Mouse (Mus musculus): ENCODE results near the gene Zfp804b. TPM values are rescaled to one million over a fixed set of nuclear protein-coding genes. Genes with fewer than 3 reads are reported as not detected.

Gene Zfp804b
- total and polyA plus RNA-seq, 2 experiments from 2014 or later = 2.1 to 2.9 TPM

DNA sequence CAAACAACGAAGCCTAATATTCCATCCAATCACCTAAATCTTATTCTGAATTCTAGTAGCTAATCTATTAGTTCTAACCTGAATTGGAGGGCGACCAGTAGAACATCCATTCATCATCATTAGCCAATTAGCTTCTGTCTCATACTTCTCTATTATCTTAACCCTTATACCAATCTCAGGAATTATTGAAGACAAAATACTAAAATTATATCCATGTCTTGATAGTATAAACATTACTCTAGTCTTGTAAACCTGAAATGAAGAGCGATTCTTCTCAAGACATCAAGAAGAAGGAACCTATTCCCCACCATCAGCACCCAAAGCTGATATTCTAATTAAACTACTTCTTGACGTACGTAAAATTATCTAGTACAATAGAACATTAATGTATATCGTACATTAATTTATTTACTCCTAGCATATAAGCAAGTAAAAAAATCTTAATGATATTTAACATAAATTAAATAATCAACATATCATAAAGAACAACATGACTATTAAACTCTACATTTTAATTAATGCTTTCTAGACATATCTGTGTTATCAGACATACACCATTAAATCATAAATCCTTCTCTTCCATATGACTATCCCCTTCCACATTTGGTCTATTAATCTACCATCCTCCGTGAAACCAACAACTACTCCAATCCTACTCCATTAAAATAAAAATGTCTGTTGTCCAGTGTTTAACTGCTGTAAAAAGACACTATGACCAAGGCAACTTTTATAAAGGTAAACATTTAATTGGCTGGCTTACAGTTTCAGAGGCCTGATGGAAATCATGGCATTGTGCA, 67.7 kb downstream of the Zfp804b start:
- no peak overlapping the region for H3K9ac ChIP-seq
- no peak for TF ChIP-seq CTCF (IDR thresholded peaks at IDR 0.05; ENCODE audit: low read depth)
- H3K4me1 ChIP-seq (ENCODE audit: insufficient read depth) = no peaks in the 10 kb centered on the region
- no peak overlapping the region for H3K4me3 ChIP-seq (ENCODE audit: low read depth, low read length)
- 93% methylated on average over 7 of the region's 7 CpGs for WGBS
- no peaks in the 10 kb centered on the region for H3K27me3 ChIP-seq (ENCODE audit: insufficient read depth, low read length)
- ATAC-seq (no peak), DNase-seq (no peak)
- no peaks in the 10 kb centered on the region for H3K9me3 ChIP-seq (ENCODE audit: low read length)
- no peak overlapping the region for H3K4me2 ChIP-seq (ENCODE audit: low read depth)
- no peaks in the 10 kb centered on the region for H3K36me3 ChIP-seq (ENCODE audit: insufficient read depth)
- no peak overlapping the region for H3K27ac ChIP-seq (ENCODE audit: low read depth, low read length)

DNA sequence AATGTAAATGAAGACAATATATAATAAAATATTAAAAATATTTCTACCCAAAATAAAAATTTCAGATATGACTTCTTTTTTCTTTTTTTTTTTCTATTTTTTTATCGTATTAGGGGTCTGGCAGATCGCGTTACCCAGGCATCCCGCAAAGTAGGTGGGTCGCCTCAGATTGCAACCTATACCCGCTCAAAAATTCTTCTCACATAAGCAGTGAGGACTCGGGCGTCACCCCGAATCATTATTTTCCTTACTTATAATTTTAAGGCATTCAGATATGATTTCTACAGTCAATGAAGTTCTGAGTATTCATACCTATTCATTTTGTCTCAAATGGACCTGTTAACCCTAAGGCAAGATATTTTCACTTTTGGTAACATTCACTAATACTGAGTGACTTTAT, 167.0 kb downstream of the Zfp804b start:
- no peak overlapping the region for H3K4me2 ChIP-seq (ENCODE audit: low read depth)
- 94% methylated on average over 9 of the region's 9 CpGs for WGBS
- H3K4me1 ChIP-seq (ENCODE audit: insufficient read depth) = no peaks in the 10 kb centered on the region
- H3K27me3 ChIP-seq (ENCODE audit: insufficient read depth, low read length) = no peaks in the 10 kb centered on the region
- H3K27ac ChIP-seq (ENCODE audit: low read depth, low read length) = no peak overlapping the region
- DNase-seq (no peak), ATAC-seq (no peak)
- H3K36me3 ChIP-seq (ENCODE audit: insufficient read depth) = no peaks in the 10 kb centered on the region
- no peak overlapping the region for H3K4me3 ChIP-seq (ENCODE audit: low read depth, low read length)
- no peaks in the 10 kb centered on the region for H3K9me3 ChIP-seq (ENCODE audit: low read length)
- H3K9ac ChIP-seq = no peak overlapping the region
- no peak for TF ChIP-seq CTCF (IDR thresholded peaks at IDR 0.05; ENCODE audit: low read depth)

DNA sequence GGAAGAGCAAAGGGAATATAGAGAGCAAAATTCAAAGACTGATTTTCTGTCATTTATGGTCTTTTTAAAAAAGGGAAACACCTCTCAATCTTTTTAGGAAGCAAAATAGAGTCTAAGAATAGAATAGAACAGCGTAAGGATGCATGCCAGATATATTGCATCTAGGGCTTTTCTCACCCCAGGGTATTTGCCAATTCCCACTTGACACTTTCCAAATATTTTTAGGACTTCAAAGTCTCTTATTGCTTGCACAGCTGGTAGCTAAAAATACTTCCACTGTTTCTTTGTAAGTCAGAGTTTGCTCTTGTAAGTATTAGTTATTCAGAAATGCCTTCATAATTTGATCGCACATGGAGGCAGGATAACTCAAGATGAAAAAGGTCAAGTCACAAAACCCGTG, 204.9 kb downstream of the Zfp804b start:
- Histone ChIP-seq H3K27ac (ENCODE audit: low read depth, low read length) (no peak overlapping the region), H3K4me2 (ENCODE audit: low read depth) (no peak overlapping the region), H3K4me1 (ENCODE audit: insufficient read depth) (no peaks in the 10 kb centered on the region), H3K9me3 (ENCODE audit: low read length) (no peaks in the 10 kb centered on the region), H3K9ac (no peak overlapping the region), H3K4me3 (ENCODE audit: low read depth, low read length) (no peak overlapping the region), H3K27me3 (ENCODE audit: insufficient read depth, low read length) (no peaks in the 10 kb centered on the region), H3K36me3 (ENCODE audit: insufficient read depth) (no peaks in the 10 kb centered on the region)
- DNase-seq (peak; percentile 6), ATAC-seq (no peak)
- 65% methylated on average over 3 of the region's 3 CpGs for WGBS
- TF ChIP-seq CTCF (IDR thresholded peaks at IDR 0.05; ENCODE audit: low read depth) = no peak

DNA sequence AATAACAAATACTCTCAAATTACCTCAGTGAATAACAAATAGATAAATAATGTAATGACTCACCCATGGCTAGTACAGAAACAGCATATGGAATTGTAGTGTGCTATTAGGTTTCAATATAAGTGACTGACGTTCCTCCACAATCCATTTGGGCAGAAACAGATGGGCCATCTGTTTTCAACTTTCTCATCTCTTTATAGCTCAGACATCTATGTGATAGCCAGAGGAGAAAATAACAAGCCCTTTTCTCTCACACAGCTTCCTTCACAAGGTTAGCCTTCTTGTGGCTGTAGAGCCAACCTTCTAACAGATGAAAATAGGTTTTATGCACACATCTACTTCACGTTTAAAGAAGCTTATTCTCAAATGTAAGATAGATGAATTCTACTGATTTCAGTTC, 242.2 kb downstream of the Zfp804b start:
- Histone ChIP-seq H3K4me1 (ENCODE audit: insufficient read depth) (no peaks in the 10 kb centered on the region), H3K27me3 (ENCODE audit: insufficient read depth, low read length) (no peaks in the 10 kb centered on the region), H3K27ac (ENCODE audit: low read depth, low read length) (no peak overlapping the region), H3K4me3 (ENCODE audit: low read depth, low read length) (no peak overlapping the region), H3K9me3 (ENCODE audit: low read length) (no peaks in the 10 kb centered on the region), H3K9ac (no peak overlapping the region), H3K4me2 (ENCODE audit: low read depth) (no peak overlapping the region), H3K36me3 (ENCODE audit: insufficient read depth) (no peaks in the 10 kb centered on the region)
- TF ChIP-seq CTCF (IDR thresholded peaks at IDR 0.05; ENCODE audit: low read depth) = no peak
- DNase-seq (peak; percentile 9), ATAC-seq (no peak)
- 61% methylated on average over 2 of the region's 2 CpGs for WGBS

DNA sequence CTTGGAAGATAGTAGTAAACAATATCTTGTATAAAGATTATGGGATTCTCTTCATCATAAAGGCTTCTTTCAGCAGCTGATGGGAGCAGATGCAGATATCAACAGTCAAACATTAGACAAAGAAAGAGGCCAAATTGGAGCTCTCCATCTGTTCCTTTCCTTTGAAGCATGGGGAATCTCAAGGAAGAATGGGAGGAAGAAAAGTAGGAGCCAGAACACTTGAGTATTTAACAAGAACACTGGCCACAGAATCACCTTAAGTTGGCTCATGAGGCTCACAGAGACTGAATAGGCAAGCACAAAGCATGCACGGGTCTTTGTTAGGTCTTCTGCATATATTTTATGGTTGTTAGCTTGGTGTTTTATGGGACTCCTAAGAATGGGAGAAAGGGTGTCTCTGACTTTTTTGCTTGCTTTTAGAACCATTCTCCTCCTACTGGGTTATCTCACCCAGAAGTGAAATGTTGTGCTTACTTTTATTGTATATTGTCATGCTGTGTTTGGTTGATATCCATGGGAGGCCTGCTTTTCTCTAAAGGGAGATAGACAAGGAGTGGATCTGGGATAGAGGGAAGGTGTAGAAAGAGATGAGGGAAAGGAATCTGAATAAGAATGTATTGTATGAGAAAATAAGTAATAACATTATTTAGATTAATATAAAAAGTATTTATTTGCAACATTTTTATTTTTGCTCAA, 270.5 kb downstream of the Zfp804b start:
- no peaks in the 10 kb centered on the region for H3K27me3 ChIP-seq (ENCODE audit: insufficient read depth, low read length)
- H3K9ac ChIP-seq = no peak overlapping the region
- H3K4me3 ChIP-seq (ENCODE audit: low read depth, low read length) = no peak overlapping the region
- ATAC-seq = peak; percentile 79
- peak; percentile 53 for DNase-seq
- no peaks in the 10 kb centered on the region for H3K9me3 ChIP-seq (ENCODE audit: low read length)
- no peaks in the 10 kb centered on the region for H3K4me1 ChIP-seq (ENCODE audit: insufficient read depth)
- no peak for TF ChIP-seq CTCF (IDR thresholded peaks at IDR 0.05; ENCODE audit: low read depth)
- WGBS = 52% methylated on average over 1 of the region's 1 CpGs
- H3K36me3 ChIP-seq (ENCODE audit: insufficient read depth) = no peaks in the 10 kb centered on the region
- H3K27ac ChIP-seq (ENCODE audit: low read depth, low read length) = no peak overlapping the region
- no peak overlapping the region for H3K4me2 ChIP-seq (ENCODE audit: low read depth)

DNA sequence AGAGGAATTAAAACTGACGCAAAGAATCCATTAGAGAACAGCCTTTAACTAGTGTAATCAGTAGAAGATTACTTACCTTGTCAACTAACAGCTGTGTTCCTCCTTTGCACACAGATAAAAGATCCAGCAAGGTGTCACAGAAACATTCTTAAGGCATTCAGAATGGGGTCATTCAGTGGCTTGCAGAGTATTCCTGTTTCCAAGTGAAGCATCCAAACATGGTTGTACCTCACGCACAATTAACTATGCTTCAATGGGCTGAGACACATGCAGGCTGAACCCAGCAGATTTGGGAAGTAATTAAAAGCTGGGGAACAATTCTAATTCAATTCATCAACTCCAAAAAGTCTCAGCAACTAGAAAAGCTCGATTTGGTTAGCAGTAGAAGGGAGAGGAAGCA, 337.1 kb downstream of the Zfp804b start:
- DNase-seq (no peak), ATAC-seq (no peak)
- H3K9me3 ChIP-seq (ENCODE audit: low read length) = no peaks in the 10 kb centered on the region

DNA sequence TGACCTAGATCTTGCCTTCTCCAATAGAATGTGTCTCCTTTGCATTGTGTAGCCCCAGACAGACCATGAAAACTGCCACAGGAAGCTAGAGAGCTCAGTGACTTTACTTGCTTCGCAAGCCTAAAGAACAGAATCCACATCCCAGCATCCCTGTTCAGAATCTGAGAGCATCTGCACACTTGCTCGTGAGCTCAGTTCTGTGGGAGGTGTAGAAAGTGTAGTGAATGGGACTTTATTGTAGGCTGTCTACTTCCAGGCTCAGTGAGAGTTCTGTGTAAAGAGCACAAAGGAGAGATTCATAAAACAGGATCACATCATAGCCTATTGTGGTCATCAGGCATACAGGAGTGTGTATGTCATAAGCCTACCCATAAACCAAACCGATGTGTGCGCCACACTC, 360.6 kb downstream of the Zfp804b start:
- Histone ChIP-seq H3K27me3 (ENCODE audit: insufficient read depth, low read length) (no peaks in the 10 kb centered on the region), H3K36me3 (ENCODE audit: insufficient read depth) (no peaks in the 10 kb centered on the region), H3K9ac (no peak overlapping the region), H3K9me3 (ENCODE audit: low read length) (no peaks in the 10 kb centered on the region), H3K27ac (ENCODE audit: low read depth, low read length) (no peak overlapping the region), H3K4me1 (ENCODE audit: insufficient read depth) (no peaks in the 10 kb centered on the region), H3K4me3 (ENCODE audit: low read depth, low read length) (no peak overlapping the region), H3K4me2 (ENCODE audit: low read depth) (no peak overlapping the region)
- no peak for TF ChIP-seq CTCF (IDR thresholded peaks at IDR 0.05; ENCODE audit: low read depth)
- DNase-seq (no peak), ATAC-seq (no peak)
- 88% methylated on average over 4 of the region's 4 CpGs for WGBS

More for the DNA sequence above, 337.1 kb downstream of the Zfp804b start:
- no peak overlapping the region for H3K27ac ChIP-seq (ENCODE audit: low read depth, low read length)
- H3K9ac ChIP-seq = no peak overlapping the region
- no peak overlapping the region for H3K4me3 ChIP-seq (ENCODE audit: low read depth, low read length)
- H3K27me3 ChIP-seq (ENCODE audit: insufficient read depth, low read length) = no peaks in the 10 kb centered on the region
- H3K36me3 ChIP-seq (ENCODE audit: insufficient read depth) = no peaks in the 10 kb centered on the region
- no peaks in the 10 kb centered on the region for H3K4me1 ChIP-seq (ENCODE audit: insufficient read depth)
- WGBS = 18% methylated on average over 3 of the region's 3 CpGs
- TF ChIP-seq CTCF (IDR thresholded peaks at IDR 0.05; ENCODE audit: low read depth) = no peak
- H3K4me2 ChIP-seq (ENCODE audit: low read depth) = no peak overlapping the region
